Mouse (Mus musculus): Measurements from ENCODE around the gene Aknad1.

Gene Aknad1

GRCm38 (mm10) chr3:108739045-108739708 is at the start of gene Aknad1:
Gene Aknad1, plus strand, starts transcription at chr3:108739658.
- DNase-seq (ENCODE audit: low spot score): no peak

- no peak for DNase-seq (ENCODE audit: low spot score)
Measured at GRCm38 (mm10) chr3:108689979-108690378, 49.5 kb upstream of the Aknad1 start.

- no peak for DNase-seq (ENCODE audit: low spot score)
Measured at GRCm38 (mm10) chr3:108694321-108694720, 45.1 kb upstream of the Aknad1 start.

- DNase-seq (ENCODE audit: low spot score): no peak
Measured at GRCm38 (mm10) chr3:108698662-108699061, 40.8 kb upstream of the Aknad1 start.

GRCm38 (mm10) chr3:108699786-108700185 is 39.7 kb upstream of the Aknad1 start:
- DNase-seq (ENCODE audit: low spot score): no peak

- DNase-seq (ENCODE audit: low spot score): no peak
Measured at GRCm38 (mm10) chr3:108701256-108701655, 38.2 kb upstream of the Aknad1 start.

- no peak for DNase-seq (ENCODE audit: low spot score)
Measured at GRCm38 (mm10) chr3:108702789-108703188, 36.7 kb upstream of the Aknad1 start.

GRCm38 (mm10) chr3:108711296-108711695 is 28.2 kb upstream of the Aknad1 start:
- DNase-seq (ENCODE audit: low spot score): no peak

- peak; percentile 18 for DNase-seq (ENCODE audit: low spot score)
Measured at GRCm38 (mm10) chr3:108713065-108713675, 26.3 kb upstream of the Aknad1 start.

- no peak for DNase-seq (ENCODE audit: low spot score)
Measured at GRCm38 (mm10) chr3:108714837-108715236, 24.6 kb upstream of the Aknad1 start.

- DNase-seq (ENCODE audit: low spot score): peak; percentile 30
Measured at GRCm38 (mm10) chr3:108717896-108718502, 21.5 kb upstream of the Aknad1 start.

GRCm38 (mm10) chr3:108719357-108719756 is 20.1 kb upstream of the Aknad1 start:
- DNase-seq (ENCODE audit: low spot score): no peak

GRCm38 (mm10) chr3:108719761-108720160 is 19.7 kb upstream of the Aknad1 start:
- DNase-seq (ENCODE audit: low spot score): no peak

GRCm38 (mm10) chr3:108721076-108721991 is 18.1 kb upstream of the Aknad1 start:
- no peak for DNase-seq (ENCODE audit: low spot score)

GRCm38 (mm10) chr3:108722036-108722872 is 17.2 kb upstream of the Aknad1 start, which contains the start of gene Gpsm2:
Gene Gpsm2, minus strand, starts transcription at chr3:108722309.
- DNase-seq (ENCODE audit: low spot score): peak; percentile 90

GRCm38 (mm10) chr3:108726413-108726812 is 13.0 kb upstream of the Aknad1 start:
- no peak for DNase-seq (ENCODE audit: low spot score)

- DNase-seq (ENCODE audit: low spot score): no peak
Measured at GRCm38 (mm10) chr3:108727344-108727743, 12.1 kb upstream of the Aknad1 start.

GRCm38 (mm10) chr3:108727776-108728175 is 11.7 kb upstream of the Aknad1 start:
- no peak for DNase-seq (ENCODE audit: low spot score)

GRCm38 (mm10) chr3:108730316-108730715 is 9.1 kb upstream of the Aknad1 start:
- peak; percentile 44 for DNase-seq (ENCODE audit: low spot score)

- DNase-seq (ENCODE audit: low spot score): no peak
Measured at GRCm38 (mm10) chr3:108737761-108738160, 1.7 kb upstream of the Aknad1 start.

GRCm38 (mm10) chr3:108744060-108744459 is 4.6 kb downstream of the Aknad1 start:
- DNase-seq (ENCODE audit: low spot score): no peak

Measured in T-cell, adult 2 months (primary cell).